Mouse (Mus musculus): ENCODE data around the gene Gm7168. TPM values are rescaled to one million over a fixed set of nuclear protein-coding genes. Genes with fewer than 3 reads are reported as not detected.
"Not testable (repeated sequence)": the region's sequence is repeated elsewhere in the genome, so short reads cannot be mapped to it uniquely, and the experiment has no call there.

Gm7168 gene
- polyA plus RNA-seq, 1 experiment: not detected

GRCm38 (mm10) chr17:13925931-13926330 is 22.2 kb upstream of the Gm7168 start:
- TF ChIP-seq CTCF (IDR thresholded peaks at IDR 0.05; ENCODE audit: low read depth, low read length) (no peak), POLR2A (IDR thresholded peaks at IDR 0.05; ENCODE audit: borderline replicate concordance, low read depth, low read length) (no peak)
- no peak overlapping the region for H3K4me3 ChIP-seq (ENCODE audit: insufficient read depth, low read length)
- H3K4me1 ChIP-seq (ENCODE audit: control insufficient read depth, insufficient read depth, low read length): peaks cover 3% of the 10 kb centered on the region
- no peak overlapping the region for H3K27ac ChIP-seq (ENCODE audit: insufficient read depth, low read depth, low read length)

GRCm38 (mm10) chr17:13930421-13930820 is 17.8 kb upstream of the Gm7168 start:
- peaks cover 2% of the 10 kb centered on the region for H3K4me1 ChIP-seq (ENCODE audit: control insufficient read depth, insufficient read depth, low read length)
- TF ChIP-seq POLR2A (IDR thresholded peaks at IDR 0.05; ENCODE audit: borderline replicate concordance, low read depth, low read length): no peak
- no peak for TF ChIP-seq CTCF (IDR thresholded peaks at IDR 0.05; ENCODE audit: low read depth, low read length)
- no peak overlapping the region for H3K4me3 ChIP-seq (ENCODE audit: insufficient read depth, low read length)
- H3K27ac ChIP-seq (ENCODE audit: insufficient read depth, low read depth, low read length): no peak overlapping the region

GRCm38 (mm10) chr17:13935364-13935763 is 12.8 kb upstream of the Gm7168 start:
- H3K27ac ChIP-seq (ENCODE audit: insufficient read depth, low read depth, low read length); H3K4me3 ChIP-seq (ENCODE audit: insufficient read depth, low read length): not testable (repeated sequence)

GRCm38 (mm10) chr17:13937787-13938186 is 10.4 kb upstream of the Gm7168 start:
- peaks cover 28% of the 10 kb centered on the region for H3K4me1 ChIP-seq (ENCODE audit: control insufficient read depth, insufficient read depth, low read length)
- H3K4me3 ChIP-seq (ENCODE audit: insufficient read depth, low read length): no peak overlapping the region
- TF ChIP-seq CTCF (IDR thresholded peaks at IDR 0.05; ENCODE audit: low read depth, low read length) (no peak), POLR2A (IDR thresholded peaks at IDR 0.05; ENCODE audit: borderline replicate concordance, low read depth, low read length) (no peak)
- no peak overlapping the region for H3K27ac ChIP-seq (ENCODE audit: insufficient read depth, low read depth, low read length)

More at GRCm38 (mm10) chr17:13935364-13935763, 12.8 kb upstream of the Gm7168 start:
- peaks cover 23% of the 10 kb centered on the region for H3K4me1 ChIP-seq (ENCODE audit: control insufficient read depth, insufficient read depth, low read length)

- TF ChIP-seq POLR2A (IDR thresholded peaks at IDR 0.05; ENCODE audit: borderline replicate concordance, low read depth, low read length) (no peak), CTCF (IDR thresholded peaks at IDR 0.05; ENCODE audit: low read depth, low read length) (no peak)
- Histone ChIP-seq H3K4me3 (ENCODE audit: insufficient read depth, low read length) (no peak overlapping the region), H3K4me1 (ENCODE audit: control insufficient read depth, insufficient read depth, low read length) (peaks cover 28% of the 10 kb centered on the region), H3K27ac (ENCODE audit: insufficient read depth, low read depth, low read length) (no peak overlapping the region)
Observed at GRCm38 (mm10) chr17:13938652-13939051, 9.5 kb upstream of the Gm7168 start.

GRCm38 (mm10) chr17:13939231-13939630 is 8.9 kb upstream of the Gm7168 start:
- not testable (repeated sequence) for H3K4me3 ChIP-seq (ENCODE audit: insufficient read depth, low read length); H3K27ac ChIP-seq (ENCODE audit: insufficient read depth, low read depth, low read length)
- peaks cover 28% of the 10 kb centered on the region for H3K4me1 ChIP-seq (ENCODE audit: control insufficient read depth, insufficient read depth, low read length)

GRCm38 (mm10) chr17:13940487-13940886 is 7.7 kb upstream of the Gm7168 start:
- H3K4me3 ChIP-seq (ENCODE audit: insufficient read depth, low read length): no peak overlapping the region
- H3K4me1 ChIP-seq (ENCODE audit: control insufficient read depth, insufficient read depth, low read length): peaks cover 34% of the 10 kb centered on the region
- TF ChIP-seq POLR2A (IDR thresholded peaks at IDR 0.05; ENCODE audit: borderline replicate concordance, low read depth, low read length): no peak
- TF ChIP-seq CTCF (IDR thresholded peaks at IDR 0.05; ENCODE audit: low read depth, low read length): no peak
- H3K27ac ChIP-seq (ENCODE audit: insufficient read depth, low read depth, low read length): peak overlapping the region; percentile 28

GRCm38 (mm10) chr17:13951570-13951969 is 3.4 kb downstream of the Gm7168 start:
- not testable (repeated sequence) for H3K4me1 ChIP-seq (ENCODE audit: control insufficient read depth, insufficient read depth, low read length); H3K27ac ChIP-seq (ENCODE audit: insufficient read depth, low read depth, low read length); H3K4me3 ChIP-seq (ENCODE audit: insufficient read depth, low read length)

- not testable (repeated sequence) for H3K27ac ChIP-seq (ENCODE audit: insufficient read depth, low read depth, low read length); H3K4me3 ChIP-seq (ENCODE audit: insufficient read depth, low read length); H3K4me1 ChIP-seq (ENCODE audit: control insufficient read depth, insufficient read depth, low read length)
Observed at GRCm38 (mm10) chr17:13958129-13958528, 10.0 kb downstream of the Gm7168 start.

- H3K4me1 ChIP-seq (ENCODE audit: control insufficient read depth, insufficient read depth, low read length); H3K4me3 ChIP-seq (ENCODE audit: insufficient read depth, low read length); H3K27ac ChIP-seq (ENCODE audit: insufficient read depth, low read depth, low read length): not testable (repeated sequence)
Observed at GRCm38 (mm10) chr17:13962245-13962644, 14.1 kb downstream of the Gm7168 start.

- not testable (repeated sequence) for H3K4me1 ChIP-seq (ENCODE audit: control insufficient read depth, insufficient read depth, low read length); H3K27ac ChIP-seq (ENCODE audit: insufficient read depth, low read depth, low read length); H3K4me3 ChIP-seq (ENCODE audit: insufficient read depth, low read length)
Observed at GRCm38 (mm10) chr17:13965048-13965447, 16.9 kb downstream of the Gm7168 start.

- not testable (repeated sequence) for H3K27ac ChIP-seq (ENCODE audit: insufficient read depth, low read depth, low read length); H3K4me1 ChIP-seq (ENCODE audit: control insufficient read depth, insufficient read depth, low read length); H3K4me3 ChIP-seq (ENCODE audit: insufficient read depth, low read length)
Observed at GRCm38 (mm10) chr17:13969917-13970316, 21.7 kb downstream of the Gm7168 start.

- not testable (repeated sequence) for H3K4me3 ChIP-seq (ENCODE audit: insufficient read depth, low read length); H3K4me1 ChIP-seq (ENCODE audit: control insufficient read depth, insufficient read depth, low read length); H3K27ac ChIP-seq (ENCODE audit: insufficient read depth, low read depth, low read length)
Observed at GRCm38 (mm10) chr17:13970796-13971195, 22.6 kb downstream of the Gm7168 start.
